Comparison of ENCODE assay signal across 17 mouse cellular contexts in the genomic region with DNA sequence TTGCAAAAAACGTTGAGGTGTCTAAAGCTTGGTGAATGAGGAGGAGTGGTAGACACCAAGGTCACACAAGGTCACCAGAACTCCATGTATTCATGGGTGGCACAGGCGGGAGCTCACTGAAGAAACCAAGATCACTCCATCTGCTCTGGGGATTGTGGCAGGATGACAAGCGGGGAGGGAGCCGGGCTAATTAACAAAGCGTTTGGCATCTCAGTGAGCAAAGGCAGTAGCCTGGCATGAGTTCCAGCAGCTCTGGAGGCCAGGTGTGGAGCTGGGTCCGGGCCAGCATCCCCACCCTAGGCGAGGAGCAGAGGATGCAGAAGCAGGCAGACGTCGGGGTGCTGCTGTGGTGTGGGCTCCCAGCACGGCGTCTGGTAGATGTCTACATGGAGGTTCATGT.
DNase-seq lines count a peak whose midpoint lies in the region; ATAC-seq and TF ChIP-seq lines count a peak whose summit lies in the region.
"Had no signal": no experiment of that assay in that cellular context is flagged by ENCODE, and none has a peak within 500 bp of the region (broad histone marks: within the 10 kb centered on the region; RNA-seq: fewer than 3 reads in every experiment).

No protein-coding gene starts in this region.

- H3K4me2 ChIP-seq in hindbrain, embryonic 16.5 days (ENCODE audit: low read length): no peak overlapping the region
- no peak overlapping the region for H3K4me2 ChIP-seq in kidney, embryonic 15.5 days
- H3K4me2 ChIP-seq: heart, embryonic 11.5 days; midbrain, embryonic 13.5 days; stomach, embryonic 15.5 days had no signal

- H3K9me3 ChIP-seq in hindbrain, embryonic 16.5 days (ENCODE audit: control insufficient read depth, low read length): no peaks in the 10 kb centered on the region
- H3K9me3 ChIP-seq in kidney, embryonic 15.5 days (replicated peaks): 0 out of 2 replicates have a peak, but pooled peaks cover 3% of the 10 kb centered on the region
- H3K9me3 ChIP-seq: stomach, embryonic 15.5 days had no signal

- no peak for TF ChIP-seq CTCF in layer of hippocampus, adult 2 months (conservative IDR thresholded peaks at IDR 0.05)
- TF ChIP-seq CTCF in left cerebral cortex, adult 2 months (IDR thresholded peaks at IDR 0.05): no peak

- no peak overlapping the region for H3K4me3 ChIP-seq in layer of hippocampus, adult 2 months
- H3K4me3 ChIP-seq in left cerebral cortex, adult 2 months: no peak overlapping the region
- H3K4me3 ChIP-seq in hindbrain, embryonic 16.5 days (ENCODE audit: low read length): no peak overlapping the region
- H3K4me3 ChIP-seq in kidney, embryonic 15.5 days (replicated peaks): no peak overlapping the region
- H3K4me3 ChIP-seq: midbrain, embryonic 13.5 days; stomach, embryonic 15.5 days had no signal

- WGBS in hindbrain, embryonic 16.5 days: 63% methylated on average over 11 of the region's 11 CpGs
- WGBS in kidney, embryonic 15.5 days: 80% methylated on average over 11 of the region's 11 CpGs

- no peaks in the 10 kb centered on the region for H3K27me3 ChIP-seq in hindbrain, embryonic 16.5 days (replicated peaks; ENCODE audit: control insufficient read depth, insufficient read depth, low read length)
- no peaks in the 10 kb centered on the region for H3K27me3 ChIP-seq in kidney, embryonic 15.5 days
- H3K27me3 ChIP-seq: midbrain, embryonic 13.5 days; stomach, embryonic 15.5 days had no signal

- no peak for ATAC-seq in frontal cortex, adult (ENCODE audit: low TSS enrichment)
- ATAC-seq in hindbrain, embryonic 16.5 days: no peak
- ATAC-seq in kidney, embryonic 15.5 days (replicated peaks; ENCODE audit: low FRiP score): no peak
- ATAC-seq: midbrain, embryonic 13.5 days had no signal

- DNase-seq in frontal cortex, adult 2 months (ENCODE audit: extremely low spot score in 1 of 2, low spot score in 1 of 2): peak; percentile 41 to 66
- peak; percentile 62 to 71 for DNase-seq in layer of hippocampus, adult 2 months (ENCODE audit: low spot score in 2 of 2)
- peak in 1 of 2 experiments; percentile 65 for DNase-seq in left cerebral cortex, adult 2 months (ENCODE audit: extremely low spot score in 1 of 2, low spot score in 2 of 2)
- peak; percentile 76 to 87 for DNase-seq in right cerebral cortex, postnatal 10 days (ENCODE audit: low spot score in 2 of 2)
- DNase-seq in kidney, postnatal 14 days: no peak
- DNase-seq: cerebellum, adult 11-12 months; embryo, embryonic 11 days; gastrocnemius, postnatal 36 days; kidney, postnatal 10 days; lung, adult 18-20 months had no signal

- no peaks in the 10 kb centered on the region for H3K4me1 ChIP-seq in hindbrain, embryonic 16.5 days (ENCODE audit: control insufficient read depth, insufficient read depth, low read depth, low read length)
- H3K4me1 ChIP-seq in kidney, embryonic 15.5 days: no peaks in the 10 kb centered on the region
- H3K4me1 ChIP-seq: stomach, embryonic 15.5 days had no signal

- peak overlapping the region; percentile 87 for H3K27ac ChIP-seq in layer of hippocampus, adult 2 months
- peak overlapping the region; percentile 62 for H3K27ac ChIP-seq in left cerebral cortex, adult 2 months
- no peak overlapping the region for H3K27ac ChIP-seq in hindbrain, embryonic 16.5 days (ENCODE audit: low read depth, low read length)
- no peak overlapping the region for H3K27ac ChIP-seq in kidney, embryonic 15.5 days
- H3K27ac ChIP-seq: macrophage; midbrain, embryonic 13.5 days; stomach, embryonic 15.5 days had no signal

- H3K36me3 ChIP-seq in hindbrain, embryonic 16.5 days (ENCODE audit: control insufficient read depth, insufficient read depth, low read length): no peaks in the 10 kb centered on the region
- H3K36me3 ChIP-seq in kidney, embryonic 15.5 days: no peaks in the 10 kb centered on the region
- H3K36me3 ChIP-seq: stomach, embryonic 15.5 days had no signal

- H3K9ac ChIP-seq in hindbrain, embryonic 16.5 days (ENCODE audit: low read depth, low read length): no peak overlapping the region
- H3K9ac ChIP-seq in kidney, embryonic 15.5 days: no peak overlapping the region
- H3K9ac ChIP-seq: midbrain, embryonic 13.5 days; stomach, embryonic 15.5 days had no signal

- intact Hi-C loops in left cerebral cortex, adult 2 months (cut with DNase I): no loop called here

Comparison
In these comparisons a context has a peak if more than half of its experiments do, and no peak if none do; other contexts are left out.
1. H3K27ac ChIP-seq: peak in layer of hippocampus, adult 2 months (single experiment) and left cerebral cortex, adult 2 months (single experiment); none in hindbrain, embryonic 16.5 days (single experiment) and kidney, embryonic 15.5 days (single experiment).